Mouse (Mus musculus) CH12.LX (cell line): ENCODE measurements around the gene Tbx15.

Experiments used
- CTCF ChIP-seq, 2 experiments: IDR thresholded peaks in 1 of 2; conservative IDR thresholded peaks in 1 of 2; 2 replicates each; pipeline ENCODE4 v1.5.1; 2011 to 2012; ENCODE audit warnings: low read depth in 2 of 2, low read length in 2 of 2, improper control_type of control experiment in 1 of 2, inconsistent platforms in 1 of 2, mild to moderate bottlenecking in 1 of 2, moderate library complexity in 1 of 2
- MAZ ChIP-seq: IDR thresholded peaks from 2 replicates; pipeline ENCODE4 v1.6.1; 2012; ENCODE audit warnings: low read depth, mild to moderate bottlenecking, inconsistent platforms, low read length, improper control_type of control experiment, moderate library complexity
- POLR2A ChIP-seq: IDR thresholded peaks from 2 replicates; pipeline ENCODE4 v1.6.1; 2011; ENCODE audit warnings: low read depth, mild to moderate bottlenecking, improper control_type of control experiment, low read length
- POLR2AphosphoS2 ChIP-seq: IDR thresholded peaks from 2 replicates; pipeline ENCODE4 v1.6.1; 2011; ENCODE audit warnings: low read depth, low read length, improper control_type of control experiment
- ZNF384 ChIP-seq: IDR thresholded peaks from 2 replicates; pipeline ENCODE4 v1.6.1; 2012; ENCODE audit warnings: low read depth, low read length, improper control_type of control experiment, inconsistent platforms

GRCm38 (mm10) chr3:99256766-99257165 is 16.6 kb downstream of the Tbx15 start:
- TF ChIP-seq POLR2AphosphoS2 (no peak), ZNF384 (no peak), CTCF (conservative IDR thresholded peaks at IDR 0.05 in 1 of 2, IDR thresholded peaks at IDR 0.05 in 1 of 2; ENCODE audit: low read depth in 2 of 2, low read length in 2 of 2) (no peak), POLR2A (no peak), MAZ (no peak)
